Comparison of ENCODE assay signal across 14 mouse cellular contexts in genomic region chr10:121556263-121556662, GRCm38 (mm10). TPM values are rescaled to one million over a fixed set of nuclear protein-coding genes. Genes with fewer than 3 reads are reported as not detected.
A peak's percentile ranks its signal among the peaks of the same experiment; 100 is the strongest.
DNase-seq lines count a peak whose midpoint lies in the region; ATAC-seq and TF ChIP-seq lines count a peak whose summit lies in the region.
"Had no signal": no experiment of that assay in that cellular context is flagged by ENCODE, and none has a peak within 500 bp of the region (broad histone marks: within the 10 kb centered on the region; RNA-seq: fewer than 3 reads in every experiment).

No protein-coding gene starts in this region.

- no peak overlapping the region for H3K4me3 ChIP-seq in kidney, postnatal 0 days (replicated peaks; ENCODE audit: low read depth, low read length)
- no peak overlapping the region for H3K4me3 ChIP-seq in kidney, adult 2 months (ENCODE audit: insufficient read depth, low read depth, low read length)
- H3K4me3 ChIP-seq in liver, embryonic 12.5 days: no peak overlapping the region
- H3K4me3 ChIP-seq: embryonic facial prominence, embryonic 13.5 days; hindbrain, embryonic 12.5 days; kidney, embryonic 15.5 days; limb, embryonic 15.5 days had no signal

- no peaks in the 10 kb centered on the region for H3K9me3 ChIP-seq in kidney, postnatal 0 days (replicated peaks; ENCODE audit: low read length)
- no peaks in the 10 kb centered on the region for H3K9me3 ChIP-seq in liver, embryonic 12.5 days (replicated peaks)
- H3K9me3 ChIP-seq: embryonic facial prominence, embryonic 13.5 days; hindbrain, embryonic 12.5 days; kidney, embryonic 15.5 days; limb, embryonic 15.5 days had no signal

- TF ChIP-seq CTCF in kidney, postnatal 0 days (IDR thresholded peaks at IDR 0.05; ENCODE audit: low read depth): peak; percentile 43
- TF ChIP-seq CTCF in kidney, adult 2 months (conservative IDR thresholded peaks at IDR 0.05; ENCODE audit: insufficient read depth, insufficient read length, low read depth, low read length): no peak

- no peak for ATAC-seq in kidney, postnatal 0 days (replicated peaks; ENCODE audit: low FRiP score, low read depth)
- peak; percentile 75 for ATAC-seq in liver, embryonic 12.5 days
- ATAC-seq: forebrain, embryonic 16.5 days had no signal

- H3K9ac ChIP-seq in kidney, postnatal 0 days (ENCODE audit: low read depth, low read length): no peak overlapping the region
- H3K9ac ChIP-seq in liver, embryonic 12.5 days: no peak overlapping the region
- H3K9ac ChIP-seq: embryonic facial prominence, embryonic 13.5 days; hindbrain, embryonic 12.5 days; kidney, embryonic 15.5 days; limb, embryonic 15.5 days had no signal

- H3K36me3 ChIP-seq in kidney, postnatal 0 days (ENCODE audit: insufficient read depth, low read length): peaks cover 66% of the 10 kb centered on the region
- H3K36me3 ChIP-seq in kidney, adult 2 months (ENCODE audit: control insufficient read depth, insufficient read depth, low read length): peaks cover 3% of the 10 kb centered on the region
- H3K36me3 ChIP-seq in liver, embryonic 12.5 days: peaks cover 94% of the 10 kb centered on the region

- no peak overlapping the region for H3K27ac ChIP-seq in kidney, postnatal 0 days
- H3K27ac ChIP-seq in kidney, adult 2 months (ENCODE audit: insufficient read depth, low read depth, low read length): no peak overlapping the region
- no peak overlapping the region; the same call in 1 of the 2 replicates for H3K27ac ChIP-seq in liver, embryonic 12.5 days
- H3K27ac ChIP-seq: embryonic facial prominence, embryonic 13.5 days; hindbrain, embryonic 12.5 days; kidney, embryonic 15.5 days; limb, embryonic 15.5 days had no signal

- TF ChIP-seq POLR2A in kidney, adult 2 months (IDR thresholded peaks at IDR 0.05; ENCODE audit: low read depth, low read length): no peak

- no peaks in the 10 kb centered on the region for H3K27me3 ChIP-seq in kidney, postnatal 0 days (ENCODE audit: insufficient read depth, low read length)
- no peaks in the 10 kb centered on the region for H3K27me3 ChIP-seq in kidney, adult 2 months (replicated peaks; ENCODE audit: control insufficient read depth, insufficient read depth, low read length)
- no peaks in the 10 kb centered on the region for H3K27me3 ChIP-seq in liver, embryonic 12.5 days (replicated peaks)
- H3K27me3 ChIP-seq: embryonic facial prominence, embryonic 13.5 days; hindbrain, embryonic 12.5 days; kidney, embryonic 15.5 days; limb, embryonic 15.5 days had no signal

- no peaks in the 10 kb centered on the region for H3K4me1 ChIP-seq in kidney, postnatal 0 days (replicated peaks; ENCODE audit: insufficient read depth, low read length)
- H3K4me1 ChIP-seq in kidney, adult 2 months (ENCODE audit: control insufficient read depth, insufficient read depth, low read length): no peaks in the 10 kb centered on the region
- no peaks in the 10 kb centered on the region for H3K4me1 ChIP-seq in liver, embryonic 12.5 days
- H3K4me1 ChIP-seq: embryonic facial prominence, embryonic 13.5 days; hindbrain, embryonic 12.5 days; kidney, embryonic 15.5 days; limb, embryonic 15.5 days had no signal

- H3K4me2 ChIP-seq in kidney, postnatal 0 days (ENCODE audit: low read length): no peak overlapping the region
- no peak overlapping the region for H3K4me2 ChIP-seq in liver, embryonic 12.5 days
- H3K4me2 ChIP-seq: embryonic facial prominence, embryonic 13.5 days; hindbrain, embryonic 12.5 days; kidney, embryonic 15.5 days; limb, embryonic 15.5 days had no signal

- 77% methylated on average over 6 of the region's 6 CpGs for WGBS in kidney, postnatal 0 days
- 76% methylated on average over 6 of the region's 6 CpGs for WGBS in kidney, adult 2 months
- 60% methylated on average over 6 of the region's 6 CpGs for WGBS in liver, embryonic 12.5 days (ENCODE audit: insufficient replicate concordance)

- DNase-seq in kidney, postnatal 0 days (ENCODE audit: low spot score): no peak
- DNase-seq in kidney, adult 2 months: no peak
- DNase-seq in 3T3-L1 (ENCODE audit: low read depth, low spot score) (peak; percentile 16), ES-CJ7 (ENCODE audit: low read depth, low spot score) (peak; percentile 48)
- no peak for DNase-seq in right cerebral cortex, adult 18-20 months
- no peak for DNase-seq in frontal cortex, postnatal 25 days (ENCODE audit: low spot score in 2 of 2)
- DNase-seq in yolk sac, embryonic 10.5 days (ENCODE audit: low spot score): no peak
- DNase-seq: cerebellum, postnatal 10 days had no signal

RNA-seq across cellular contexts. Expression of gene Tbk1, which starts 30.3 kb away (rescaled TPM):
- 26.5 TPM in 2 replicates for polyA plus RNA-seq in kidney, postnatal 0 days (2015; fragmentation: Nextera tagmentation; extraction: Ambion mirVana)
- polyA plus RNA-seq in kidney, adult 2 months (2012; rRNA removed): 7.6 and 14.8 TPM in 2 replicates
- 24.8 and 25.8 TPM in 2 replicates for polyA plus RNA-seq in liver, embryonic 12.5 days (2016; fragmentation: Nextera tagmentation; extraction: Ambion mirVana)

Comparison
In these comparisons a context has a peak if more than half of its experiments do, and no peak if none do; other contexts are left out.
1. DNase-seq: peak in 3T3-L1 (single experiment) and ES-CJ7 (single experiment); none in kidney, postnatal 0 days (single experiment), kidney, adult 2 months (single experiment), right cerebral cortex, adult 18-20 months (single experiment), frontal cortex, postnatal 25 days (0 of 2) and yolk sac, embryonic 10.5 days (single experiment).